Mouse (Mus musculus) testis, adult 2 months (tissue): ENCODE measurements around the gene Zfp617. TPM values are rescaled to one million over a fixed set of nuclear protein-coding genes. Genes with fewer than 3 reads are reported as not detected.
"Not testable (repeated sequence)": the region's sequence is repeated elsewhere in the genome, so short reads cannot be mapped to it uniquely, and the experiment has no call there.

Source experiments
- H3K27ac ChIP-seq: fragments of 200-500 bp; 2 replicates; pipeline ENCODE4 v1.5.1; 2012; ENCODE audit warnings: low read depth, low read length; ENCODE audit not compliant: control insufficient read depth, insufficient read depth
- H3K27me3 ChIP-seq: fragments of 200-500 bp; 2 replicates; pipeline ENCODE4 v1.6.1; 2012; ENCODE audit warnings: mild to moderate bottlenecking, low read length, moderate library complexity; ENCODE audit not compliant: control insufficient read depth, insufficient read depth
- H3K36me3 ChIP-seq: fragments of 200-500 bp; 2 replicates; pipeline ENCODE4 v1.6.1; 2012; ENCODE audit warnings: mild to moderate bottlenecking, low read length; ENCODE audit not compliant: control insufficient read depth, insufficient read depth
- H3K4me1 ChIP-seq: fragments of 200-500 bp; 2 replicates; pipeline ENCODE4 v1.6.1; 2012; ENCODE audit warnings: low read length; ENCODE audit not compliant: control insufficient read depth, insufficient read depth
- H3K4me3 ChIP-seq: fragments of 200-500 bp; 2 replicates; pipeline ENCODE4 v1.5.1; 2012; ENCODE audit warnings: low read depth, mild to moderate bottlenecking, low read length, moderate library complexity, mixed read lengths; ENCODE audit not compliant: control insufficient read depth
- CTCF ChIP-seq: fragments of 200-500 bp; IDR thresholded peaks from 2 replicates; pipeline ENCODE4 v1.5.1; 2012; ENCODE audit warnings: low read depth, mild to moderate bottlenecking, inconsistent platforms, low read length, moderate library complexity; ENCODE audit not compliant: control insufficient read depth, insufficient read depth, insufficient replicate concordance
- POLR2A ChIP-seq: fragments of 200-500 bp; IDR thresholded peaks from 2 replicates; pipeline ENCODE4 v1.6.1; 2012; ENCODE audit warnings: low read depth, mild to moderate bottlenecking, inconsistent platforms, low read length, moderate library complexity; ENCODE audit not compliant: control insufficient read depth
- polyA plus RNA-seq: library from polyadenylated mRNA; depleted of rRNA; stranded (reverse); fragments of >200 nt; gene quantifications from 2 replicates; pipeline ENCODE4 v1.2.3, GENCODE M21; 2012

The Zfp617 gene
- polyA plus RNA-seq, 1 experiment = 2.5 TPM

DNA sequence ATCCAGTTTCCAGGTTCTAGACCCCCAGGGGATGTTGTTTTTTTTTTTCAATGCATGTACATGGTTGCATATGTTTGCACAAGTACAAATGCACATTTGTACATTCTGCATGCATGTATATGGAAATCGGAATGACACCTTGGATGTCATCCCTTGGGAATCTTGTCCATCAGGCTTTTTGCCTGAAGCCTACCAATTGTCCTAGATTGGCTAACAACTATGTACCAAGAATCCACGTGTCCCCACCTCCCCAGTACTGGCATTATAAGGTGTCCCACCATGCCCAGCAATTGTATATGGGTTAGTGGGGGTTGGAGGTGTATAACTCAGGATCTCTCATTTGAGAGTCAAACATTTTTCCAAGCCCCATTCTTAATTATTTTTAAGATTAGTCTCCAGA lies 3.9 kb downstream of the Zfp617 start:
- TF ChIP-seq CTCF (no peak), POLR2A (no peak)

DNA sequence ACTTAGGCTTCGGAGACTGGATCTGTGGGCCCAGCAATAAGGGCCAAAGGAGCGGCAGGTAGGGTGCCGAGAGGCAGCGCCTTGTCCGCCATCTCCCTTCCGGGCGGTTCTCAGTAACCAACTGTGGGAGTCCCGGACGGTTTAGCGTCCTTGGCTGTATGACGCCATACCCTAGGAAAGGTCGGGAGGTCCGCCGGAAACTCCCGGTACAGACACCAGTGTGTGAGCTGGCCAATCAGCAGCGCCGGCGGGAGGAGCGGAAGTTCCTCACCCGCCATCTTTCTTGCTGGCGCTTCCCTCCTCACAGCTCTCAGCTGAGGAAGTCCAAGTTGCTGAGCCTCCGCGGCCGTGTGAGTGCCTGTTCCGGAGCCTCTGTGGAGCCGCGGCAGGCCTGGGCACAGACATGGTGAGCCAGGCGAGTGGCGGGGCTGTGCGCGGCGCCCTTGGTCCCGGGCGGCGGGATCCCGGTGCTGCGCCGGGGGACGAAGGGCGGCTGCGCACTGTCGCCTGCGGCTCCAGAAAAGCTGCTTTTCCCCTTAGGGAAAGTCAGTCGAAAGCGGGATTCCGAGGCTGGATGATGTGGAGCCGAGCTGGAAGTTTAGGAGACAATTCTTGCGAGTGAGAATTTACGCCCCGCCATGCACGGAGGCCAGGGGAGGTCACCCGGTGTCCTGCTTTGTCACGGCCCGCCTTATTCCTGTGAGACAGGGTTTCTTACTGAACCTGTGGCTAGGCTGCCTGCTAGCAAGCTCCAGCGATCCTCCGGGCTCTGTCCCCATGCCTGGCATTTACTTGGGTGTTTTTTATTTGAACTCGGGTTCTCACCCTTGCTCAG lies 14.3 kb downstream of the Zfp617 start:
- peak overlapping the region; percentile 97 for H3K27ac ChIP-seq

More for the DNA sequence above, 3.9 kb downstream of the Zfp617 start:
- H3K27ac ChIP-seq = no peak overlapping the region
- H3K4me1 ChIP-seq = no peaks in the 10 kb centered on the region
- no peaks in the 10 kb centered on the region for H3K36me3 ChIP-seq
- no peaks in the 10 kb centered on the region for H3K27me3 ChIP-seq
- no peak overlapping the region for H3K4me3 ChIP-seq

DNA sequence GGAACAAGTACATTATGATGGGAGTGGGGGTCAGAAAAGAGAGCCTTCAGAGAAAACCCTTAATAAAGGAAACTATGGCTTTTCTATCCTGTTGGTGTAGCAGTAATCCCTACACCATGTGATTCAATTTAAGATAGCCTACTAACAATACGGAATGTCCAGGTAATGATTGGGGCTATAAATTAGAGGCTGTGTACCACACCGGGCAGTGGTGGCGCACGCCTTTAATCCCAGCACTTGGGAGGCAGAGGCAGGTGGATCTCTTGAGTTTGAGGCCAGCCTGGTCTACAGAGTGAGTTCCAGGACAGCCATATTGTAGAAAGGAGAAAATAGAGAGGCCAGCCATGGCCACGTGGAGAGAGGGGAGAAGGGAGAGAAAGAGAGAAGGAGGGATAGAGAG lies 17.4 kb downstream of the Zfp617 start:
- Histone ChIP-seq H3K36me3 (0 out of 2 replicates have a peak, but pooled peaks cover 2% of the 10 kb centered on the region), H3K27ac (no peak overlapping the region), H3K4me1 (no peaks in the 10 kb centered on the region; the same call in 1 of the 2 replicates), H3K4me3 (no peak overlapping the region), H3K27me3 (no peaks in the 10 kb centered on the region)
- TF ChIP-seq POLR2A (no peak), CTCF (no peak)

More for the DNA sequence above, 14.3 kb downstream of the Zfp617 start:
- TF ChIP-seq POLR2A (peak; percentile 94), CTCF (no peak)
- Histone ChIP-seq H3K36me3 (no peaks in the 10 kb centered on the region), H3K4me1 (no peaks in the 10 kb centered on the region; the same call in 1 of the 2 replicates), H3K4me3 (peak overlapping the region; percentile 99), H3K27me3 (no peaks in the 10 kb centered on the region)

DNA sequence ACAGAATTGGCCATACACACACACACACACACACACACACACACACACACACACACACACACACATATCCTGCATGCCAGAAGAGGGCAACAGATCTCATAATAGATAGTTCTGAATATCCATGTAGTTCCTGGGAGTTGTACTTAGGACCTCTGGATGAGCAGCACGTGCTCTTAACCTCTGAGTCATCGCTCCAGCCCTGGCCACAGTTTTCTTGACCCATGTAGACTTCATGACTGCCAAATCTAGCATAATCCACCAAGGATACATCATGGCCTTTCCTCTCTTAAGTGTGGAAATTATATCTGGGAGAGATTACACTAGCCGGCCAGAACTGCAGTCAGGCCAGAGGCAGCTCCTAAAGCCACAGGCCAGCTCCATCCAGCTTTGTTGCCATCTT lies 18.1 kb downstream of the Zfp617 start:
- Histone ChIP-seq H3K27me3 (no peaks in the 10 kb centered on the region), H3K27ac (no peak overlapping the region), H3K4me1 (no peaks in the 10 kb centered on the region; the same call in 1 of the 2 replicates), H3K36me3 (0 out of 2 replicates have a peak, but pooled peaks cover 2% of the 10 kb centered on the region), H3K4me3 (no peak overlapping the region)
- TF ChIP-seq CTCF (no peak), POLR2A (no peak)

DNA sequence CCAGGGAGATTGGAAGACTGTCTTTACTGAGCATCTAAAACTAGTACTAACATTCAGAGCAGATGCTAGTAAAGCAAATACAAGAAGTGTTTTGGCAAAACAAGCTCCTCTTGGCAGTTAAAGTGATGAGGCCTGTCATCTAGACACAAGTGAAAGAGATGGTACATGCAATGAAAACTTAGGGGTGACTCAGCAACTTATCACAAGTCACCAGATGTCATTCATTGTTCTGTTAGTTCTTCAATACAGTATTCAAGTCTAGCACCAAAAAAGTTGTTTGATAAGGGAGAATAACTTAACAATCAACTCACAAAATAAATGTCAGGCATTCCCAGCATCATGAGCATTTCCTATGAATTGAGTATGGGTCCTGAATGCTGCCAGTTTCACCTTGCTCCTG lies 19.3 kb downstream of the Zfp617 start:
- Histone ChIP-seq H3K27ac (no peak overlapping the region), H3K4me1 (no peaks in the 10 kb centered on the region), H3K27me3 (no peaks in the 10 kb centered on the region), H3K4me3 (no peak overlapping the region), H3K36me3 (0 out of 2 replicates have a peak, but pooled peaks cover 2% of the 10 kb centered on the region)
- no peak for TF ChIP-seq CTCF

DNA sequence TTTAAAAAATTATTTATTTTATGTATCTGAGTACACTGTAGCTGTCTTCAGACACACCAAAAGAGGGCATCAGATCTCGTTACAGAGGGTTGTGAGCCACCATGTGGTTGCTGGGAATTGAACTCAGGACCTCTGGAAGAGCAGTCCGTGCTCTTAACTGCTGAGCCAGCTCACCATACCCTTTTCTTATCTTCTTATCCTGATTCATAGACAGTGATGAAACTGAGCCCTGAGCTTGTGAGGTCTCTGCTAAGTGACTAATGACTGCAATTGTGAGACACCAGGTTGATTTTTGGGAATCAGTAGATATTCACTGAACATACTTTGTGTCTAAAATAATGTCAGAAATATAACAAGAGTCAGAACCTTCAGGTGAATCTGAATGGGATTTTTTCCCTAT lies 29.6 kb downstream of the Zfp617 start:
- H3K4me1 ChIP-seq, H3K27me3 ChIP-seq: not testable (repeated sequence)

DNA sequence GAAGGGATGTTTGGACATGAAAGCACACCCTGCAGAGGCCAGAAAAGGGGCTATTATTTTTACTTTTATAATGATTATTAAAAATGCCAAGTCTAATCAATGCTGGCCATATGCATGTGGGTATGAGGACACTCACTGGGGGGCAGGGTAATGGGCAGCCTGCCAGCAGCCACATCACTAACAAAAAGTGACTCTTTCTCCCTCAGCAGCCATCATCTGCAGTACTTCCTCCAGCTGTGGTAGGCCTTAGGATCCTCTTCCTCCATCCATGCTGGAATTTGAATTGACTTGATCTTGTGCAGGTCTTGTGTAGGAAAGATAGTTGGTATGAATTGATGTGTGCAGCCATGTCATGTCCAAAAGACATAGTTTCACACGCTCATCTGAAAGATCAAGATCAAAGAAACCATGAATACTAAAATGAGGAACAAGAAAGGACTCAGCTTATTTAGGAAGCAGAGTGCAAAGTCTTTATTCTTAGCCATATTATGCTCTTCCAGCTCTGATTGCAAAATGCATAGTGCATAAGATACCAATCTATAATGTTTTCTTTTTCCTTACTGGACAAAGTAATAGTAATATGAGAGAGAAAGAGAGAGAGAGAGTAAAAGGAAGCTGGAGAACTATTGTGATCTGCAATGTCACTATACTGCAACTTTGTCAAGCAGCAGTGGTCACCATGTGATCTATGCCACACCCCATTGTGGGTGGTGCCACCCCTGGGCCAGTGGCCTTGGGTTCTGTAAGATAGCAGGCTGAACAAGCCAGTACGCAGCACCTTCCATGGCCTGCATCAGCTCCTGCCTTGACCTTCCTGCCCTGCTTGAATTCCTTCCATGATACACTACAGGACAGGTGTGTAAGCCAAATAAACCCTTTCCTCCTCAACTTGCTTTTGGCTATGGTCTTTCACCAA lies 32.1 kb downstream of the Zfp617 start:
- no peak overlapping the region for H3K4me3 ChIP-seq
- TF ChIP-seq POLR2A = no peak
- no peak for TF ChIP-seq CTCF
- H3K27ac ChIP-seq = no peak overlapping the region
- no peaks in the 10 kb centered on the region for H3K4me1 ChIP-seq
- no peaks in the 10 kb centered on the region for H3K36me3 ChIP-seq
- H3K27me3 ChIP-seq = no peaks in the 10 kb centered on the region

More for the DNA sequence above, 29.6 kb downstream of the Zfp617 start:
- not testable (repeated sequence) for H3K27ac ChIP-seq, H3K4me3 ChIP-seq, H3K36me3 ChIP-seq
